Mouse (Mus musculus) gastrocnemius, postnatal 36 days (tissue): ENCODE data around the gene Cenpf. TPM values are rescaled to one million over a fixed set of nuclear protein-coding genes. Genes with fewer than 3 reads are reported as not detected.
"Not testable (repeated sequence)": the region's sequence is repeated elsewhere in the genome, so short reads cannot be mapped to it uniquely, and the experiment has no call there.

ENCODE experiments used
- DNase-seq, 2 experiments: peaks; one replicate each; pipeline ENCODE4 v3.0.0; 2022
- intact Hi-C: fragments of 180-260 bp; cut with DNase I; formaldehyde crosslinking; loops from one replicate; pipeline ENCODE4 v1.15.1; 2025
- total RNA-seq, 2 experiments: library from RNA; stranded (reverse); gene quantifications; 2 replicates each; pipeline ENCODE4 v1.2.3; 2021

Gene Cenpf
- total RNA-seq, 2 experiments from 2014 or later: 0.79 to 0.81 TPM

DNA sequence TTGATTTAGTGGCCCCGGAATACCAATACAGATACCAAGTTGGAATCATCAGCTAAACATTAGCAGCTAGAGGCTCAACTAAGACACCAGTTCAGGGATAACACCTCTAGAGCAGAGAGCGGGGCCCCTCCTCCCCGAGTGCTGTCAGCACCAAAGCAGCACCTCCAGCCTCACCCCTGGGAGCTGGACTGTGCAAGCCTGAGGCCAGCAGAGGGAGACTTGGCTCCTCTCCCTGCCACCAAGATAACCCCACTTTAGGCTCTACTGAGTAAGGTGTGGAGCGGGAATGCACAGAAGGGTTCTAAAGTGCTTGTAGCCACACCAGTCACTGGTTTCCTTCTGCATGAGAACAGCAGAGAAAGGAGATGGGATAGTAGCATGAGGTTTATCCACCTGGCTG is 10.5 kb upstream of the Cenpf start:
- intact Hi-C loops: loop anchor here (5.0 kb wide), 2 partner anchors 234 to 279 kb away; no protein-coding TSS in a partner anchor
- DNase-seq: no peak

DNA sequence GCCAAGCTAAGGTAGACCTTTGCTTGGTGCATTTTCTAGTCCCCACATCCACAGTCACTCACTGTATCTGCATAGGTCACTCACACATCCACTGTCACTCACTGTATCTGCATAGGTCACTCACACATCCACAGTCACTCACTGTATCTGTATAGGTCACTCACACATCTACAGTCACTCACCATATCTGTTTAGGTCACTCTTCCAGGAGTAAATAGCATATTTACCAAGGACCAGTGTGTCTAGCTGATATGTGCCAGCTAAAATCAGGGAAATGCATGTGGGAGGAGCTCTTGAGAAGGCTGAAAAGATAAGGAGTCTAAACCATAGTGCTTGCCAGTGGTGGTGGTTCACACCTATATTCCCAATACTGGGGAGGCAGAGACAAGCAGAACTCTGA is 7.4 kb upstream of the Cenpf start:
- intact Hi-C loops: loop anchor here (5.0 kb wide), 2 partner anchors 237 to 282 kb away; no protein-coding TSS in a partner anchor
- no peak for DNase-seq

- DNase-seq: no peak
- intact Hi-C loops: no loop called here
These were observed 6.5 kb upstream of the Cenpf start for GRCm38 (mm10) chr1:189694391-189694790.

- DNase-seq, intact Hi-C loops: not testable (repeated sequence)
These were observed 4.6 kb upstream of the Cenpf start for GRCm38 (mm10) chr1:189692442-189692841.

DNA sequence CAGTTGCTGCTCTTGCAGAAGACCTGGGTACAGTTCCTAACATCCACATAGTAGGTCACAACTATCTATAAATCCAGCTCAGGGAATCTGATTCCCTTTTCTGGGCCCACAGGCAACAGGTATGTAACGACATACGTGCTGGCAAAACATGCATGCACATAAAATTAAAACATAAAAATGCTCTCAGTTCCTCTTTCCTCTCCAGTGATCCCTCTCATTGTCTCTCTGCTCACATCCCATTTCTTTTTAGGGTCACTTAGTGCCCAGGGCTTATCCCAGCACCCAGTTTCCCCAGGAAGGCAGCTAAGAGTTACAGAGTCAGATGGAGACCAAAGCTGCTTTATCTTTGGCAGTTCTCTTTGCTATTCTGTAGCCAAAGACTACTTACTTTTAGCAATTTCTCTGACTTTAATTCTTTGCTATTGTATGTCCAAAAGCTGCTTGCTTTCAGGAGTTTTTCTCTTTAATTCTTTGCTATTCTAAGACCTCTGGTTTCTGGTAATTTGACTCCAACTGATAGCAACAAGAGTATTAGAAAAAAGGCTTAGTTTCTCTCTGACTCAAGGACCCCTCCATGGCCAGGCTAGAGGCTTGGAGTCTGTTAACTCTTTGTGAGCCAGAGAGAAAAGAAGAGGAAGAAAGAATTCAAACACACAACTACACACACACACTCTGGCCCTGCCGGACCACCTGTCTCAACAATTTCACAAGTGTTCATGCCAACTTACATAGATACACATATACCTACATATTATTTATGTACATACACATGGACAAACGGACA is 1.4 kb upstream of the Cenpf start:
- DNase-seq: no peak
- intact Hi-C loops: no loop called here

DNA sequence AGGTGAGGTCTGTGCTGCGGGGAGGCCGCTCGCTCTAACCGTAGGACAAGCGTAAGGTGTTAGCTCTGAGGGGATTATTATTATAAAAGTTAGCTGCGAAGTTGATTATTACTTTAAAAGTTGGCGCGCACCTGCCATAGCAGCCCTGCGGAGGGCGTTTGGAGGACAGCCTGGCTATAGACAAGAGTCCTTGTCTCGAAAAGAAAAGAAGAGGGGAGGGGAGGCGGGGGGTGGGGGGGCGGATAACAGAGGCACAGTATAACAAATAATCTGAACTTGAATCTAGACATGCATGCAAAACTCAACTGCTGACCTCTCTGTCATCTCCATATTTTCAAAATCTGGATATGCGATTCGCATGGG is 483 bp upstream of the Cenpf start:
- DNase-seq: no peak
- intact Hi-C loops: no loop called here

GRCm38 (mm10) chr1:189686025-189686424 is 1.9 kb downstream of the Cenpf start:
- DNase-seq: no peak
- intact Hi-C loops: no loop called here

DNA sequence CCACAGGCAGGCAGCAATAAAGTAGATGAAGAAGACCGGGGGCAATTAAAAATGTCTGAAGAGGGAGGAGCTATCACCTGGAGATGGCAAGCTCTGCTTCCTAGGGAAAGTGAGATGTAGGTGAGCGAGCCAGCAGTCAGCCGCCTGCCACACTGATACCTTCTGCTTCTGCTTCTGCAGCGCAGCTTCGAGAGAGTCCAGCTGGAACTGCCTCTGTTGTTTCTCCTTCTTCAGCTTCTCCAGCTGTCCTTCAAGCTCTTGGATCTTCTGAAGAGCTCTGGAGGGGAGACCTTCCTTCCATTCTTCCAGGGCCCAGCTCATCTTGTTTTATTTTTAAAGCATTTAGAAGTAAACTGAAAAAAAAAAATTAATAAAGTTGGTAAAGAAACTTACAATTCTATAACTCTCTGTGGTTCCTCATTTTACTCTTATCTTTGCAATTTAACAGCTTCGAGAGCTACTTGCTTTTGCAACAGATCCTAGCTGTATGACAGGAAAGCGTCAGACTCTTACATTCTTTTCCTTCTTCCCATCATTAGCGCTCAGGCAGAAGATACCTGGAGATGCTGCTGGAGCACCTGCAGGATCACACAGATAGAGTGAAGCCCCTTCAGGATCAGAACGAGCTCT is 3.0 kb downstream of the Cenpf start:
- intact Hi-C loops: no loop called here
- DNase-seq: no peak

GRCm38 (mm10) chr1:189679555-189679954 is 8.3 kb downstream of the Cenpf start:
- intact Hi-C loops: loop anchor here (5.0 kb wide), 1 partner anchor 657 kb away; no protein-coding TSS in a partner anchor
- DNase-seq: no peak

- intact Hi-C loops: loop anchor here (5.0 kb wide), 1 partner anchor 654 kb away; no protein-coding TSS in a partner anchor
These were observed 11.9 kb downstream of the Cenpf start for GRCm38 (mm10) chr1:189675953-189676352.

GRCm38 (mm10) chr1:189675421-189675820 is 12.5 kb downstream of the Cenpf start:
- intact Hi-C loops: loop anchor here (5.0 kb wide), 1 partner anchor 653 kb away; no protein-coding TSS in a partner anchor

More at GRCm38 (mm10) chr1:189675953-189676352, 11.9 kb downstream of the Cenpf start:
- no peak for DNase-seq

GRCm38 (mm10) chr1:189665966-189666365 is 21.9 kb downstream of the Cenpf start:
- intact Hi-C loops: no loop called here
- no peak for DNase-seq

More at GRCm38 (mm10) chr1:189675421-189675820, 12.5 kb downstream of the Cenpf start:
- DNase-seq: no peak

GRCm38 (mm10) chr1:189664873-189665144 is 23.1 kb downstream of the Cenpf start:
- intact Hi-C loops: no loop called here
- no peak for DNase-seq

DNA sequence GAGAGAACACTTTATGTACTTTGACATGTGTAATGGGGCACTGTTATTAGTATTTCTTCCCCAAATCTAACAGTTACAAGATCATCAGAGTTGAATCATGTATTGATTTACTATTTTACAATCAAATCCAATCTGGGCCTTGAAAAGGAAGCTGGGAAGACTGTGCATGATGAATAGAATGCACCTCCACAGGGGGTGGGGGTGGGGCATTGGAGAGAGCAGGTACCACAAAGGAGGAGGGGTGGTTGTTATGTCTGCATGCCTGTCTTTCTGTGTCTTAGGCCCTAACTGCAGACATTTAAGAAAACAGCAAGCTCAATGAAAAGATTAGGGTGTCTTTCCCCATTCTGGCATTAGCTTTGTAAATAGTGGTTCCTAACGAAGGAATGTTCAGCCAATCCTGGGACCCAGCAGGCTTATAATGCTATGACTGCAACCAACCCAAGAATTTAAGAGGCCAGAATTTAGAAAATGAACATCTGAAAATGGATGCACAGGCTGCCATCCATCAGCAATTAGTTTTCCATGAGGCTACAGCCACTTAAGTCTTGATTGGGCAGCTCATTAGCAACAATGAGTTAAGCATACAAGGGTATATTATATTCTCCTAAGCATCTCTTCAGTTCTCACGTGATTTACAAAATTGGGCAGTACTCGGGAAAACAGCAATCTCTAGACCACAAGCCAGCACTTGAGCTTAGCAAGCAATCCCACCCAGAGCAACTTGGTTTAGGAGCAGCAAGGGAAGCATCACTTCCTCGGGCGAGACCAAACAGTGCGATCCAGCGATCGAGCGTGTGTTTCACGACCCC is 23.6 kb downstream of the Cenpf start:
- intact Hi-C loops: no loop called here
- DNase-seq: no peak

DNA sequence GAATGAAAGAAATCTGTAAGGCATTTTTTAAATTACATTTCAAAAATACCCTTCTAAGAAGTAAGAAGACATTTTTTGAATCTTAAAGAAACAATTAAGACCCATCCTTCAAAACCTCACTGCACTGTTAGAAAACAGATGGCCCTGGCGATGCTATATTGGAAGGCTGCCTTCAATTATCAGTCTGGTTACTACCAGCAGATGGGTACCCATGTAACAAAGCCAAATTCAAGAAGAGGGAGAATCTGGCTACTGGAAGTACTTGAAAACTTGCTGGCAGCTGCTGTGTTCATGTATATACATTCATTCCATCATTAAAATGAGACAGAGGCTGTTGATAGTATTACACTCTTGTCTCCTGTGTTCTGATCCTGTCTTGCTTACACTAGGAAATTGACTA is 24.4 kb downstream of the Cenpf start:
- intact Hi-C loops: no loop called here
- DNase-seq: no peak

DNA sequence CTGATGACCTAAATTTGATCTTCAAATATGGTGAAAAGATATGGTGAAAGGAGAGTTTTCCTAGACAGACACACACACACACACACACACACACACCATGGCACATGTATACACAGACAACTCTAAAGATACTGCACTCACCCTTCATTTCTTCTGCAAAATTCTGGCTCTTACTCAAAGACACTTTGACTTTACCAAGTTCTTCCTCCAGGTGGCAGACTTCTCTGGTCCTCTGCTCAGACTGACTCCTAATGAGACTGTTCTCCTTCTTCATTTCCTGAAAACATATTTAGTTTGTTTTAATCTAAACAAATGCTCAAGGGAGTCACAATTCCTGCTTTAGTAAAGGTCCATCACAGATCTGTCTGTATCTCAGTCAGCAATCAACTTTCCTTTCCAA is 26.0 kb downstream of the Cenpf start:
- DNase-seq: no peak
- intact Hi-C loops: no loop called here

- intact Hi-C loops: no loop called here
- DNase-seq: no peak
These were observed 30.5 kb downstream of the Cenpf start for GRCm38 (mm10) chr1:189657406-189657805.

- intact Hi-C loops: no loop called here
These were observed 34.1 kb downstream of the Cenpf start for GRCm38 (mm10) chr1:189653746-189654145.

GRCm38 (mm10) chr1:189646597-189646996 is 41.3 kb downstream of the Cenpf start:
- no peak for DNase-seq
- intact Hi-C loops: no loop called here

More at GRCm38 (mm10) chr1:189653746-189654145, 34.1 kb downstream of the Cenpf start:
- no peak for DNase-seq

DNA sequence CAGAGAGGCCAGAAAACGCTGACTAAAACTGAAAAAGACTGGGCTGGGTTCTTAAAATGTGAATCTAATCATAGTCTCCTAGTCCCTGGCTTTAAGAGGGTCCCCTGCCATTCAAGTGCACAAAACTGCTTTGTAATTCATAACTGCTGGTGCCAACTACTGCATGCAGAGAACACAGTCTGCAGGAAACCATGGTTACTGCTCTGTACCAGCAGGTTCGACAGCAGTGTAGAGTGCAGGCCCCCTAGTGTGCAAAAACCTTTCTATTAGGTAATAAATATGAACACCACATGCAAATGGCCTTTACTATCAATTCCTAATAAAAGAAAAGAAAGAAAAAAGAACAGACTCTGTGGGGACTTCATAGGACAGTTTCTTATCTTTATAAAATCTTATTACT is 42.5 kb downstream of the Cenpf start:
- DNase-seq: no peak
- intact Hi-C loops: no loop called here

DNA sequence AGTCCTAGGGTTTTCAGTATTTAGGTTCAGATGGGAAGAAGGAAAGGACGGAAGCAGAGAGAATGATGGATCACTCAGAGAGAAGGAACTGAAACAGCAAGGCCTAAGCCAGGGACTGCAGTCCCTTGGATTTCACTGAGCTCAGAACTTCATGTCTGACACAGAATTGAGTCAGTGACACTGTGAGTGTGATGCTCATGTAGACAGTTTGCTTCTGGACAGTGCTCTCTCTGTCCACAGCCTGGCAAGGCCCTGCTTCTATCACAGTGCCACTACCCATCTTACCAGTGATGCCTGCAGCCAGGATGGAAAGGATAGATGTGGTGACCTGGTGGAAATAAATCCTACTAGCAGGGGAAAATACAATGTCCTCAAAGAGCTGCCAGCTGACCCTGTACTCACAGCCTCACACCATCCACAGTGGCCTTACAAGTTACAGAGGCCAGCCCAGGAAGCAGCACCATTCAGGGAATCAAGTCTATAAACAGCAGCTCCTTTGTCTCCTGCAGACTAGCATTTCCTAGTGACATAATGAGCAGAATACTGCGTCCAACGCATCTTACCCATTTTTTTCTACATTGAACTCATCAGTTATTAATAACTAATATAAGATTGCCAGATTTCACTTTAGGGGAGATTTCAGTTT is 43.1 kb downstream of the Cenpf start:
- intact Hi-C loops: no loop called here
- DNase-seq: no peak
